Mouse (Mus musculus) limb, embryonic 12.5 days (tissue): ENCODE results near the gene Dpf2. TPM values are rescaled to one million over a fixed set of nuclear protein-coding genes. Genes with fewer than 3 reads are reported as not detected.

Source experiments
- ATAC-seq: fragments of 200-750 bp; cut with Nextera tagmentation; 2 replicates; pipeline ENCODE4 v1.8.0; 2017; ENCODE audit warnings: low read depth, moderate TSS enrichment; ENCODE audit not compliant: insufficient number of reproducible peaks, insufficient read depth, low FRiP score, low TSS enrichment
- H3K27ac ChIP-seq: fragments of 300-500 bp; sonication (generic); 2 replicates; pipeline ENCODE4 v1.5.1; 2016; ENCODE audit warnings: mild to moderate bottlenecking, moderate library complexity
- H3K27me3 ChIP-seq: fragments of 300-500 bp; sonication (generic); 2 replicates; pipeline ENCODE4 v1.6.1; 2016; ENCODE audit warnings: mild to moderate bottlenecking, moderate library complexity
- H3K36me3 ChIP-seq: fragments of 300-500 bp; sonication (generic); 2 replicates; pipeline ENCODE4 v1.6.1; 2016; ENCODE audit warnings: mild to moderate bottlenecking, moderate library complexity
- H3K4me1 ChIP-seq: fragments of 300-500 bp; sonication (generic); replicated peaks from 2 replicates; pipeline ENCODE4 v1.6.1; 2016
- H3K4me2 ChIP-seq: fragments of 300-500 bp; sonication (generic); 2 replicates; pipeline ENCODE4 v1.6.1; 2016; ENCODE audit warnings: mild to moderate bottlenecking, moderate library complexity
- H3K4me3 ChIP-seq: fragments of 300-500 bp; sonication (generic); replicated peaks from 2 replicates; pipeline ENCODE4 v1.5.1; 2016; ENCODE audit warnings: mild to moderate bottlenecking
- H3K9ac ChIP-seq: fragments of 300-500 bp; sonication (generic); replicated peaks from 2 replicates; pipeline ENCODE4 v1.6.1; 2016; ENCODE audit warnings: mild to moderate bottlenecking, moderate library complexity
- H3K9me3 ChIP-seq: fragments of 300-500 bp; sonication (generic); 2 replicates; pipeline ENCODE4 v1.6.1; 2016; ENCODE audit warnings: mild to moderate bottlenecking, moderate library complexity
- WGBS: fragments of 180-500 bp; shearing (Covaris S2); methylation state at CpG from one replicate; pipeline ENCODE4 v1.1.7; 2016; 5-methylcytosine and 5-hydroxymethylcytosine counted together
- polyA plus RNA-seq: library from polyadenylated mRNA; unstranded; fragments of >200 nt; fragmentation: Nextera tagmentation; extraction: Ambion mirVana; gene quantifications from 2 replicates; pipeline ENCODE4 v1.2.1, GENCODE M21; 2016

Gene Dpf2
- polyA plus RNA-seq, 1 experiment from 2014 or later = 192 TPM

GRCm38 (mm10) chr19:5935691-5936090, 22.9 kb upstream of the Dpf2 start:
- no peaks in the 10 kb centered on the region for H3K9me3 ChIP-seq
- 0 out of 2 replicates have a peak overlapping the region, but pooled peaks have one; percentile 29 for H3K27ac ChIP-seq
- WGBS = 76% methylated on average over 5 of the region's 5 CpGs
- peaks cover 16% of the 10 kb centered on the region for H3K36me3 ChIP-seq
- peaks cover 11% of the 10 kb centered on the region for H3K4me1 ChIP-seq
- H3K27me3 ChIP-seq = peaks cover 3% of the 10 kb centered on the region; the same call in 1 of the 2 replicates
- ATAC-seq = no peak
- peak overlapping the region; percentile 27; the same call in 1 of the 2 replicates for H3K9ac ChIP-seq
- no peak overlapping the region for H3K4me3 ChIP-seq
- H3K4me2 ChIP-seq = no peak overlapping the region

- Histone ChIP-seq H3K9me3 (no peaks in the 10 kb centered on the region), H3K4me3 (no peak overlapping the region), H3K27me3 (peaks cover 3% of the 10 kb centered on the region; the same call in 1 of the 2 replicates), H3K4me1 (peaks cover 11% of the 10 kb centered on the region), H3K36me3 (peaks cover 12% of the 10 kb centered on the region), H3K9ac (peak overlapping the region; percentile 27), H3K4me2 (no peak overlapping the region), H3K27ac (0 out of 2 replicates have a peak overlapping the region, but pooled peaks have one; percentile 29)
- 28% methylated on average over 3 of the region's 3 CpGs for WGBS
- ATAC-seq = 0 out of 2 replicates have a peak, but pooled peaks have one; percentile 26
Measured at GRCm38 (mm10) chr19:5935266-5935665, 22.5 kb upstream of the Dpf2 start.

DNA sequence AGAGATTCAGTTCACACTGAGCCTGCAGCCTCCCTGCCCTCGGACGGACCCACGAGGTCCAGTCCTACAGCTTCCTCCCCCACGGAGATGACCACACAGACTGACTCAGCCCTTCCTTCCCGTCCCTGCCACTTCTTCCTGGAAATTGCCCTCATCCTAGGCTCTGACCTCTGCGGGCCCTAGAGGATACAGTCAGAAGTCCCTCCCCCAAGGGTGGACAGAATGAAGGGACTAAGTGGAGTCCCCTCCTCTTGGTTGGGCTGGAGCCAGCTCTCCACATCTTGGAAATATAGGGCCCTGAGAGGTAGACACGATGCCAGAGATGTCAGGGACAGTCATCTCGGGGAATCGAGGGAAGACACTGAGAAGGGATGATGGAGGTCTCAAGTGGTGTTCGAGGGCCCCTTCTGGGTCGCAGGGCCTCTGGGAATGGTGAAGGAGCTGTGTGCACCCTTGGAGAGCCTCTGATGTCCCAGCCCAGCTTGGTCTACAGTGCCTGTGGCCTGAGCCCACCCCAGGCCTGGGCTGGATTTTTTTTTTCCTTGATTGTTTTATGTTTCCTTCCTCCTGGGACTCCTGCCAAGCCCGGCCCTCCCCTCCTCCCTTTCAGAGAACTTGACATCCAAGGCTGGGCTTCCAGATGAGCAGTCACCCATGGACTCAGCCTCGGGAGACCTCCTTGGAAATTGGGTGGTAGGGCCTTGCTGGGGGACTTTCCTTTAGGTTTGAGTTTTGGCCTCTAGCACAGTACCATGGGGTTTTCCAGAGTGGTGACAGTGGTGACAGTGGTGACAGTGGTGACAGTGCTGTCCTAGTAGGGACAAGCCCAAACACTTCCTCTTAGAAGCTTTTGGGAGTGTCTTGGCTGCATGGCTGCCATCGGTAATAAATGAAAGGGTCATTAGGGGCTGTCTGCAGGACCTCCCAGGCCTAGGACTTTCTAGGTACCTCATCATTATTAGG, 17.1 kb upstream of the Dpf2 start:
- H3K27ac ChIP-seq = no peak overlapping the region
- peaks cover 11% of the 10 kb centered on the region for H3K27me3 ChIP-seq
- H3K4me3 ChIP-seq = no peak overlapping the region
- no peak overlapping the region for H3K9ac ChIP-seq
- WGBS = 74% methylated on average over 14 of the region's 14 CpGs
- peaks cover 16% of the 10 kb centered on the region for H3K4me1 ChIP-seq
- no peak overlapping the region for H3K4me2 ChIP-seq
- no peak for ATAC-seq
- H3K36me3 ChIP-seq = no peaks in the 10 kb centered on the region
- H3K9me3 ChIP-seq = no peaks in the 10 kb centered on the region

DNA sequence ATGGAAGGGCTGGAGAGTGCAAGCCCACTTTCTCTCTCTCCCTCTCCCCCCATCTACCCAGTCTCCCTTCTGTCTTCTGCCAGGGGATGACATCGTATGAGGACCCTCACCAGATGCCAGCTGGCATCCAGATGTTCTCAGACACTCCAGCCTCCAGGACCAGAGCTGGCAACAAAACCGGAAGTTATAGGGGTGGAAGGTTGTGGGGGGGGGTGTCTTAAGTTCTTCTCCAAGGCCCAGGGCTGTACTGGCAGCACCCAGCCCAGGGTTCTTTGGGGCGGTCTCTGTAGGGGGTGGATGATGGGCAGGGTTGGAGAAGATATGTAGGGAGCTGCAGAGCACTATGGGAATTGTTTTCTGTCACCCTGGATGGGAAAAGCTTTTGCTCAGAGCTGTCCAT, 15.7 kb upstream of the Dpf2 start:
- Histone ChIP-seq H3K36me3 (no peaks in the 10 kb centered on the region), H3K27me3 (peaks cover 11% of the 10 kb centered on the region), H3K27ac (no peak overlapping the region), H3K9me3 (no peaks in the 10 kb centered on the region), H3K4me2 (no peak overlapping the region), H3K4me3 (no peak overlapping the region), H3K4me1 (peaks cover 21% of the 10 kb centered on the region), H3K9ac (no peak overlapping the region; the same call in 1 of the 2 replicates)
- ATAC-seq = no peak
- 38% methylated on average over 3 of the region's 3 CpGs for WGBS

DNA sequence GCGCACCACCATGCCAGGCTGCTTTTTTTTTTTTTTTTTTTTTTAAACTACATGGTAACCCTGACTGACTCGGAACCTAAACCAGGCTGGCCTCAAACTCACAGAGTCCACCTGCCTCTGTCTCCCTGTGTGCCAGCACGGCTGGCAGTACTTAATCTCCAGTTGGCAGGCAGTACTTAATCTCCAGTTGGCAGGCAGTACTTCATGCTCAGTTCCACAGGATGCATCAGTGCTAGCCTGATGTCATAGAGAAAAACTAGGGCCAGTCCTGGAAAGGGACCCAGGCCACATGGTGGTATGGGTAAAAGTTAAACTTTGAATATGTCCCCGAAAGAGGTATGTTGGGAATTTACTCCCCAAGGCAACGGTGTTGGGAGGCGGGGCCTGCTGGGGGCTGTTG, 15.3 kb upstream of the Dpf2 start:
- ATAC-seq = no peak
- Histone ChIP-seq H3K27ac (no peak overlapping the region), H3K36me3 (no peaks in the 10 kb centered on the region), H3K9ac (no peak overlapping the region; the same call in 1 of the 2 replicates), H3K4me3 (no peak overlapping the region), H3K4me1 (peaks cover 23% of the 10 kb centered on the region), H3K27me3 (peaks cover 11% of the 10 kb centered on the region), H3K9me3 (no peaks in the 10 kb centered on the region), H3K4me2 (no peak overlapping the region)
- WGBS = 53% methylated on average over 6 of the region's 6 CpGs

DNA sequence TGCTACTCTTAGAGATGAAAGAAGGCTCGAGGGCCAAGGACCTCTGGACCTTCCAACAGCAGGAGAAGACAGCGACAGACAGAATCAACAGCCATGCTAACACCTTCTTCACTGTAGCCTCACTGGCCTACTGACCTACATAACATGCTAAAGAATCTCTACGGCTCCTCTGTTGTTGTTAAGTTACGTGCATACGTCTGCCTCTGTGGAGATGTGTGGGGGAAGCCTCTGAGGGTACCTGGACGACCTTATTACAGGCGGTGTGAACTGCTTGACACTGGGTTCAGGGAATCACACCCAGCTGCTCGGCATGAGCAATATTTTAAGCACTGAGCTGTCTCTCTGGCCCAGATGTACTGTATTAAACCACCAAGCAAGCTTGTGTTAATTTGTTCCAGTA, 14.7 kb upstream of the Dpf2 start:
- WGBS = 58% methylated on average over 8 of the region's 8 CpGs
- ATAC-seq = no peak
- H3K27me3 ChIP-seq = peaks cover 11% of the 10 kb centered on the region

GRCm38 (mm10) chr19:5927026-5927425, 14.2 kb upstream of the Dpf2 start:
- Histone ChIP-seq H3K4me3 (no peak overlapping the region), H3K27me3 (peaks cover 13% of the 10 kb centered on the region), H3K27ac (no peak overlapping the region), H3K36me3 (no peaks in the 10 kb centered on the region), H3K9me3 (no peaks in the 10 kb centered on the region), H3K4me1 (peaks cover 23% of the 10 kb centered on the region), H3K9ac (no peak overlapping the region), H3K4me2 (no peak overlapping the region)
- 74% methylated on average over 11 of the region's 11 CpGs for WGBS
- ATAC-seq = no peak

More for the DNA sequence above, 14.7 kb upstream of the Dpf2 start:
- no peaks in the 10 kb centered on the region for H3K36me3 ChIP-seq
- H3K4me2 ChIP-seq = no peak overlapping the region
- no peak overlapping the region for H3K4me3 ChIP-seq
- no peak overlapping the region for H3K9ac ChIP-seq
- no peak overlapping the region for H3K27ac ChIP-seq
- no peaks in the 10 kb centered on the region for H3K9me3 ChIP-seq
- H3K4me1 ChIP-seq = peaks cover 23% of the 10 kb centered on the region

GRCm38 (mm10) chr19:5925311-5925855, 12.6 kb upstream of the Dpf2 start:
- H3K27ac ChIP-seq = no peak overlapping the region
- no peaks in the 10 kb centered on the region for H3K9me3 ChIP-seq
- no peak for ATAC-seq
- no peaks in the 10 kb centered on the region for H3K36me3 ChIP-seq
- peak overlapping the region; percentile 97 for H3K4me2 ChIP-seq
- no peak overlapping the region for H3K9ac ChIP-seq
- H3K4me3 ChIP-seq = peak overlapping the region; percentile 53
- H3K4me1 ChIP-seq = peaks cover 27% of the 10 kb centered on the region
- WGBS = 30% methylated on average over 11 of the region's 11 CpGs
- H3K27me3 ChIP-seq = peaks cover 17% of the 10 kb centered on the region

GRCm38 (mm10) chr19:5924713-5925093, 11.9 kb upstream of the Dpf2 start, which contains the start of gene Cdc42ep2:
Cdc42ep2 (minus strand) TSS chr19:5924816.
- Histone ChIP-seq H3K36me3 (no peaks in the 10 kb centered on the region), H3K4me1 (peaks cover 22% of the 10 kb centered on the region), H3K9ac (peak within 1 kb of the TSS; percentile 54), H3K4me3 (peak within 1 kb of the TSS; percentile 53), H3K27me3 (peaks cover 17% of the 10 kb centered on the region), H3K4me2 (peak within 1 kb of the TSS; percentile 97), H3K9me3 (no peaks in the 10 kb centered on the region), H3K27ac (peak within 1 kb of the TSS; percentile 74)
- WGBS = 1% methylated on average over 18 of the region's 18 CpGs
- peak; percentile 92 for ATAC-seq

- Histone ChIP-seq H3K27ac (peak overlapping the region; percentile 74), H3K27me3 (peaks cover 17% of the 10 kb centered on the region), H3K4me2 (peak overlapping the region; percentile 97), H3K9me3 (no peaks in the 10 kb centered on the region), H3K4me3 (peak overlapping the region; percentile 53), H3K9ac (peak overlapping the region; percentile 54), H3K4me1 (peaks cover 22% of the 10 kb centered on the region), H3K36me3 (no peaks in the 10 kb centered on the region)
- peak; percentile 69 for ATAC-seq
- 1% methylated on average over 38 of the region's 38 CpGs for WGBS
Measured at GRCm38 (mm10) chr19:5923990-5924712, 11.3 kb upstream of the Dpf2 start.

DNA sequence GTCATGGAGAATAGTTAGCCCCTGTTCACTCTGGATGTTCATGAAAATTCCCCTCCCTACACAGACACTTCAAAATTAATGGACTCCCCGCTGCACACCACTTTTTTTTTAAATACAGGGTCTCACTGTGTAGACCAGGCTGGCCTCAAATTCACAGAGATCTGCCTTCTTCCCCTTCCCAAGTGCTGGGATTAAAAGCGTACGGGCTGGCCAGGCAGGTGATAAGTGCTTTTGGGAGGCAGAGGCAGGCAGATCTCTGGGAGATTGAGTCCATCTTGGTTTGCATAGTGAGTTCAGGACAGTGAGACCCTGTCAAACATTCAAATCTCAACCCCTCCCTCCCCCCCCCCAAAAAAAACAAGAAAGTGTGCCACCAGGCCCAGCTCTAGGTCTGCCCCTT, 10.2 kb upstream of the Dpf2 start:
- Histone ChIP-seq H3K9me3 (no peaks in the 10 kb centered on the region), H3K4me3 (no peak overlapping the region), H3K4me1 (peaks cover 13% of the 10 kb centered on the region), H3K27me3 (peaks cover 17% of the 10 kb centered on the region), H3K9ac (no peak overlapping the region), H3K4me2 (no peak overlapping the region), H3K27ac (no peak overlapping the region), H3K36me3 (peaks cover 6% of the 10 kb centered on the region; the same call in 1 of the 2 replicates)
- WGBS = 90% methylated on average over 3 of the region's 3 CpGs
- no peak for ATAC-seq
